Mouse (Mus musculus) cerebellum, adult 2 months (tissue): Measurements from ENCODE around the gene Ankrd42.

Source experiments
- CTCF ChIP-seq: fragments of 200-500 bp; IDR thresholded peaks from 2 replicates; pipeline ENCODE4 v1.5.1; 2011; ENCODE audit warnings: low read depth, mild to moderate bottlenecking, control low read depth, low read length, moderate library complexity, borderline replicate concordance; ENCODE audit not compliant: insufficient read depth
- POLR2A ChIP-seq: fragments of 200-500 bp; IDR thresholded peaks from 2 replicates; pipeline ENCODE4 v1.6.1; 2011; ENCODE audit warnings: low read length, control low read depth, borderline replicate concordance; ENCODE audit not compliant: insufficient read depth

GRCm38 (mm10) chr7:92624488-92624887, 12.5 kb downstream of the Ankrd42 start:
- TF ChIP-seq CTCF = peak; percentile 14; the same call in 1 of the 2 replicates
- no peak for TF ChIP-seq POLR2A
